Mouse (Mus musculus): ENCODE results near the gene Klhl7. TPM values are rescaled to one million over a fixed set of nuclear protein-coding genes. Genes with fewer than 3 reads are reported as not detected.

Klhl7 gene
- total RNA-seq, 2 experiments from 2014 or later: 10.5 to 17.8 TPM

DNA sequence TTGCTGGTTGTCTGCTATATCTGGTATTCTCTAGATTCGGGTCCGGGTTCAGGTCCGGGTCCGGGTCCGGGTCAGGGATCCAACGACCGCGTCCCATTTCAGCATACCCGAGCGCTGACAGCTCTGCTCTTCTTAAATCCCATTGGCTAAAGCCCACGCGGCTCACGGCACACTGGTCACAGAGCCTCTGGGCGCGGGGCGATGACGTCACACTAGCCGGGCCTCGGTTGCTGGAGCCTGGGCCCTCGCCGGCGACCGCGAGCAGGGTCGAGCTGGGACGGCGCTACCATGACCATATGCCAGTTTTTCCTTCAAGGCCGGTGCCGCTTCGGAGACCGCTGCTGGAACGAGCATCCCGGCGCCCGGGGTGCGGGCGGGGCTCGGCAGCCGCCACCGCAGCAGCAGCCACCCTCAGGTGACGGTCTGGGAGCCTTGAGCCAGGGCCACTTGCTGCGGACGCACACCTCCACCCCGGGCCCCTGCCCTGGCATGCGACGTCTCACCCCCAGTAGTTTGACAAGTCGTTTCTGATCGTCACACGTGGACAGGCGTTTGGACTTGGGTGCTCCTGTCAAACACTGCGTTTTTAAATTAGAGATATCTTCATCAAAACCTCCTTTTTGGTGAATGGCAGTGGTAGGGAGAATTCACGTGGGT is 64.5 kb downstream of the Klhl7 start, which contains the start of gene Nupl2:
Gene Nupl2, plus strand, starts transcription at position 175 of the 657 bp plus-strand sequence.
- peak; percentile 100 for ATAC-seq (replicated peaks; ENCODE audit: poor library complexity, severe bottlenecking)

DNA sequence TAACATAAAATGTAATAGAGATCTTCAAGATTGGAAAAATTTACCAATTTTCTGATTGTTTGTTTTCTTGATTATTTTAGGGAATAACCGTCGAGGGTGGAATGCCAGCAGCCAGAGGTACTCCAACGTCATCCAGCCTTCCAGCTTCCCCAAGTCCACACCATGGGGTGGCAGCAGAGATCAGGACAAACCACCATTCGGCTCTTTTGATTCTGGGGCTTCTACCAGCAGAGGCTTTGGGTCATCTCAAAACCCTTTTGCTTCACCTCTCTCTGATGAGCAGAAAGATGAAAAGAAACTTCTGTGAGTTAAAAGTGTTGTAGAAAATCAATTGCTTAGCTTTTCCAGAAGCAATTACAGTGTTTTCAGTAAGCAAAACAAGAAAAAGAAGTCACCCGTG is 66.9 kb downstream of the Klhl7 start:
- ATAC-seq (replicated peaks; ENCODE audit: poor library complexity, severe bottlenecking): no peak

GRCm38 (mm10) chr5:24169881-24170280 is 69.5 kb downstream of the Klhl7 start:
- no peak for ATAC-seq (replicated peaks; ENCODE audit: poor library complexity, severe bottlenecking)

GRCm38 (mm10) chr5:24172092-24172491 is 71.7 kb downstream of the Klhl7 start:
- no peak for ATAC-seq (replicated peaks; ENCODE audit: poor library complexity, severe bottlenecking)

DNA sequence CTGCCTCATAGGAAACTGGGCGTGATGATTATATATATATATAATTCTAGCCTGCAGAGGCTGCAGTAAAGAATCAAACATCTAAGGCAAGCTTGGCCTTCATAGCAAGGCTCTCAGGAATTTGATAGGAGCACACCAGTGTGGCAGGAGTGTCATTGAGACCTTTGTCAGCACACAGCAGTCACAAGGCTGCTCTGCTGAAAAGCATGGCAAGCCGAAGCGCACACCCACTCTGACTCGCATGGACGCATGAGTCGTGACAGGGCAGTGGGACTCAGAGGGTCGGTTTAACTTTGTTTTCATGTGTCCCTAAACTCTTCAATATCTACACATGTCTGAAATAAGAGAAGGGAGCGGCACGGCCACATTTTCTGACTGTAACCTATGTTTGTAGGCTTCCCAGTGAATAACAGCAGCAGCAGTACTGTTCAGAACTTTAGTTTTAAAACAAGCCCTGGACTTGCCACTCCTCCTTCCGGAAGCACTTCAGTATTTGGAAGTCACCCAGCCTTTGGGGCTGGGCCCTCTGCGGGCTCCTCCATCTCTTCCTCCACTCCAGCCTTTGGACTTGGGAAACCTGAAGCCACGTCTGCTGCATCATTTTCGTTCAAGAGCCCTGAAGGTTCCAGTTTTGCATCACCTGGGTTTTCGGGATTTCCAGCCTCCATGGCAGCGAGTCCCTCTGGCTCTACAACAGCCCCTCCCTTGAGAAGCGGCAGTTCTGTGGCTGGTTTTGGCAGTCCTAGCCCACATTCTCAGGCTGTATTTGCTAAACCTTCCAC is 81.3 kb downstream of the Klhl7 start:
- no peak for ATAC-seq (replicated peaks; ENCODE audit: poor library complexity, severe bottlenecking)

DNA sequence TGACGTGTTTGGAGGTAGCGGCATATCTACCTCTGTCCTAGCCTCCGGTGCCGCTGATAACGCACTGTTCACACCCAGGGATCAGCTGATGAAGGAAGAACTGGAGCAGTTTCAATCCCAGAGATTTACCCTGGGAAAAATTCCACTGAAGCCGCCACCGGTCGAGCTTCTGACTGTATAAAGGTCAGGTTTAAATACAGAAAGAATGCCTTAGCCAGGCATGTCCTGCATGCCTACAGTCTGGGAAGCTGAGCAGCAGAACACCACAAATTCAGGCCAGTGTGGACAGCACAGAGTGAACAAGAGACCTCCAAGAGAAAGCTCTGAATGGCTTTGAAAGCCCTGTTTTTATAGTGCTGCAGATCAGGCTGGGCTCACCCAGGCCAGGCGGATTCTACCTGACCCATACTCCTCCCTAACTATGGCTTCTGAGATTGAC is 81.9 kb downstream of the Klhl7 start:
- no peak for ATAC-seq (replicated peaks; ENCODE audit: poor library complexity, severe bottlenecking)

DNA sequence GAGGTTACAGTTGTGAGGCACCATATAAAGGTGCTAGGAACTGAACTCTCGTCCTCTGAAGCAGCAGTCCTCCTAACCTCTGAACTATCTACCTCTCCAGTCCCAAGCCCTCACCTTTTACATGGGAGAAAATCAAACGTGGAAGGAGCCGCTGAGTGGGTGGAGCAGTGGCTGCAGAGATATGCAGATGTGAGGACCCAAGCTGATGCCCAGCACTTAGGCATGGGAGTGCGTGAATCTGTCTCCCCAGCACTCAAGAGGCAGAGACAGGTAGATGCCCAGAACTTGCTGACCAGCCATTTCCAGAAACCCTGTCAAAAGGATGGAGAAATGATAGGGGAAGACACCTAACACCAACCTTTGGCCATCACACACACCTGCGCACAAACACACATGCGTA is 82.7 kb downstream of the Klhl7 start:
- ATAC-seq (replicated peaks; ENCODE audit: poor library complexity, severe bottlenecking): no peak

GRCm38 (mm10) chr5:24184011-24184410 is 83.6 kb downstream of the Klhl7 start:
- no peak for ATAC-seq (replicated peaks; ENCODE audit: poor library complexity, severe bottlenecking)

GRCm38 (mm10) chr5:24188476-24188875 is 88.1 kb downstream of the Klhl7 start:
- no peak for ATAC-seq (replicated peaks; ENCODE audit: poor library complexity, severe bottlenecking)

GRCm38 (mm10) chr5:24191821-24192220 is 91.4 kb downstream of the Klhl7 start:
- no peak for ATAC-seq (replicated peaks; ENCODE audit: poor library complexity, severe bottlenecking)

- ATAC-seq (replicated peaks; ENCODE audit: poor library complexity, severe bottlenecking): peak; percentile 25; the same call in 1 of the 2 replicates
Observed at GRCm38 (mm10) chr5:24201006-24201405, 100.6 kb downstream of the Klhl7 start.

DNA sequence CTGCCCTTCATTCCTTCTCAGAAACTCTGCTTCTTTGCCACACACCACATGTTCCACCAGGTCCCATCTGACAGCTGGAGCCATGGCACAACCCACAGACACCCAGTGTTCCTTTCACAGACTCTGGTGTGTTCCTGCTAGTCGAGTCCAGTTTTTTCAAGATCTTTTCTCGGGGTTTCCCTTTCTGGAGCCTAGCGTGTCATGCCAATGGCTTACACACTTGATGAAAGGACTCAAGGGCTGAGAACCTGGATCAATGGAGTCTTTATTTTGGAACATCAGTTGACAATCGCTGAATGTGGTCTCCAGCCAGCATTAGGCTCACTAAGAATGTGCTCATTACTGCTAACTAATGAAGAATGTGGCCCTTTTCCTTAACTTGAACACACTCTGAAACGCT is 102.1 kb downstream of the Klhl7 start:
- no peak for ATAC-seq (replicated peaks; ENCODE audit: poor library complexity, severe bottlenecking)

DNA sequence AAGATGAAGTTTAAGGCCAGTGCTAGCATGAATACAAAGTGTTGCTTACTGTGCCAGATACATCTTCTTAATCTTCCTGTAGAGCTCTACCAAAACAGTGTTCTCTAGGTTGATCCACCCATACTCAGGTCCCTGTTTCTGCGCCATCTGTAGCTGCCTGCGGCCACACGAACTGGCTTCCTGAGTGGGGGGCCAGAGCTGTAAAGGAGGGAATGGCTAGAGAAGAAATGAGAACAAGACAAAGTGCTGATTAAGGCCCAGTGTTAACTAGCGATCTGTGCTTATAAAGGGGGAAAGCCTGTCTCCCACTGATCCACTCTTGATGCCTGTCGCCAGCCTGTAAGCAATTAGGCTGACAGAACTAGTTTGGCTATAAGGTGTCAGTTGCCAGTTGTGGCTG is 102.9 kb downstream of the Klhl7 start:
- ATAC-seq (replicated peaks; ENCODE audit: poor library complexity, severe bottlenecking): no peak

GRCm38 (mm10) chr5:24207965-24208364 is 107.6 kb downstream of the Klhl7 start:
- ATAC-seq (replicated peaks; ENCODE audit: poor library complexity, severe bottlenecking): peak; percentile 14; the same call in 1 of the 2 replicates

GRCm38 (mm10) chr5:24208505-24208904 is 108.1 kb downstream of the Klhl7 start:
- ATAC-seq (replicated peaks; ENCODE audit: poor library complexity, severe bottlenecking): no peak

Other genes with a start within 250 kb of the Klhl7 start
- gene Fam126a, start 69.9 kb upstream of the Klhl7 start, total RNA-seq (2014; fragmentation: Nextera tagmentation): 11.3 and 15.1 TPM in 2 replicates
- gene Fam126a, start 69.9 kb upstream of the Klhl7 start, total RNA-seq (2017): 10.6 and 16.3 TPM in 2 replicates
- 14.2 and 18.3 TPM in 2 replicates for gene Nupl2, start 64.4 kb downstream of the Klhl7 start, total RNA-seq (2014; fragmentation: Nextera tagmentation)
- 7.1 and 7.5 TPM in 2 replicates for gene Nupl2, start 64.4 kb downstream of the Klhl7 start, total RNA-seq (2017)